Mouse (Mus musculus): Measurements from ENCODE around the gene Gsto1.

Gsto1 gene

DNA sequence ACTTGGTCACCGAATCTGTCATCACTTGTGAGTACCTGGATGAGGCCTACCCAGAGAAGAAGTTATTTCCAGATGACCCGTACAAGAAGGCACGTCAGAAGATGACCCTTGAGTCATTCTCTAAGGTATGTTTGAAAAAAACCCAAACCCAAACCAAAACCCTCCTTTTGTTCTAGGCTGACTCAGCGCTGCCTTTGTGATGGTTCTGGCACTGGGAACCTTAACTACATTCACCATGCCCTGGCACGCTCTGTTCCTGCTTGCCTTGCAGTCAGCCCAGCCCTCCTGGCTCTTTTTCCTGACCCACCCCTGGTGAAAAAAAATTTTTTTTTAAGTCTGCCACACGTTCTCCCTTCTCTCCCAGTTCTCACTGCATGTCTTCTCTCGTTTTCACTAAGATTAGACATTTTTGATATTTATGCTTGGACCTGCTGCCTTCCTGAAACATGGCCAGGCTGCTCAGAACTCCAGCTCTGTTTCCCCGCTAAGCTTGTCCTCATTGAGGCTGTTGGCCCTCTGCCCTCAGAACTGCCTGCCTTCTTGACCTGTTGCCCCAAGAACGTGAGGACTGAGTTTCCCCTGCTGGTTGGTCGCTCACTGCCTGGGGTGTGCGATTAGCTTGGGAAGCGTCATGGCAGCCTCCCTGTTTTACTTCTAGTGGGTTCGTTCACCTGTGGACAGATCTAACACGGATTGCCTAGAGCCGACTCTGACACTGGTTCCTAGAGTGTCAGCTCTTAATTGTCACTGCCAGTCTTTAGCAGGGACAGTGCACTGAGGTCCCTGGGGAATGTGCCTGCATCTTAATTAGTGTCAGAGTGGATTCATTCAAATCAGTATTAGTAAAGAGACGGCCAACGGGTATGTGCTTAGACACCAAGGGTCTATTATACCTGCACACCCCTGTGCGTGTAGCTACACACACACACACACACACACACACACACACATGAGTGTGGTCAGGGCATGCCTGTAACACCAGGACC is 3.5 kb downstream of the Gsto1 start:
- DNase-seq (ENCODE audit: low spot score in 2 of 2): no peak

DNA sequence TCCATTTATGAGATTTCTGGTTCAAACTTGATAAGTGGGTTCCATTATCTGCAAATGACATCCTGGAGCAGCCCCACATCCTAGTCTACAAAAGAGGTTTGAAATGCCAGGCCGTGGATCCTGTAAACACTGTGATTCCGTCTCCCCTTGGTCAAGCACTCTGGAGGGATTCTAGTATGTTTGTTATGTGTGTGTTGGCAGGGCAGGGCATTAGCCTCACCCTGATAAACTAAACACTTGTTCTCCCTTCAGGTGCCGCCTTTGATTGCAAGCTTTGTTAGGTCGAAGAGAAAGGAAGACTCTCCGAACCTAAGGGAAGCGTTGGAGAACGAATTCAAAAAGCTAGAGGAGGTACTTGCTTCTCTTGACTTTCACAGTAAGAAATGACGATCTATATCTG is 4.4 kb downstream of the Gsto1 start:
- no peak for DNase-seq (ENCODE audit: low spot score in 2 of 2)

DNA sequence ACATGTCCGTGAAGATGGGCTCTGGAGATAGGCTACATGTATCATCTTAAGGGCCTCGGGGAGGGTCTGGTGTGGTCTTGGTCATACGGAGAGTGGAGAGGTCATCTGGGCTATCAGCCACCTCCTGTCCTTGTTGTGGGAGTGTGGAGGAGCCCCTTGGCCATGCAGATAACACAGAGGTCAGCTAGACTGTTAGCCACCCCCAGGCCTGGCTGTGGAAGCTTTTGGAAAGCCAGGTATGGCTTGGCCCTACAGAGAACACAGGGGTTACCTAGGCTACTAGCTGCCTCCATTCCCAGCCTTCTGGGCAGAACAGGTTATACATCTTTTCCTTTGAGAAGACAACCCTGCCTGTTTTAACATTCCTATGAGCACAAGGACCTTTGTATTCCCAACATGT is 7.8 kb downstream of the Gsto1 start:
- DNase-seq (ENCODE audit: low spot score in 2 of 2): no peak

DNA sequence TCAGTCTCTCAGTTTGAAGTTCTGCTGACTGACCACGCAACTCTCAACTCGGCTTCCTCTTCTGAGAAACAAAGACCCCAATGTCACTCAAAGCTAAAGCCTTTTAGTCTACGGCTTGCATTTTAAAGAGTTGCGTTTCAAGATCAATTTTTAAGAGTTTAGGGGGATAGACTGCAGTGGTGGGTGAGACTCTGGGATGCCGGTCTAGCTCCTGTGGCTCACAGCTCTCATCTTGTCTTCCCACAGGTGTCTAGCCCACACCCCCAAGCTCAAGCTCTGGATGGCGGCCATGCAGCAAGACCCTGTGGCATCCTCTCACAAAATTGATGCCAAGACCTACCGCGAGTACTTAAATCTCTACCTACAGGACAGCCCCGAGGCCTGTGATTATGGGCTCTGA is 9.3 kb downstream of the Gsto1 start:
- DNase-seq (ENCODE audit: low spot score in 2 of 2): no peak

DNA sequence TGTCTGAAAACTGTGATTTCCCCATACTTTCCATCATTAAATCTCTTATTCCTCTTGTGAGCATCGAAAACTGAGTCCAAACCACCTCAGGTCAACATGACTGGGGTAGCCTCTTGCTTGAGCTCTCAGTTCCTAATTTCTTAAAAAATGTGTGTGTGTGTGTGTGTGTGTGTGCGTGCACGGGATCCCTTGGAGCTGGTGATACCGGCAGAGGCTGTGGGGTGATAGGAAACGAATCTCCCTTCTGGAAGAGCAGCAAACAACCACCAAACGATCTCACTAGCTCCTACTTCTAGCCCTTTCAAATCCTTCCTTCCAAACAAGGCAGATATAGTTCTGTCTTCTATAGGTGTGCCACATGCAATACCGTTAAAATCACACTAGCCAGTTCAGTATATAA is 10.0 kb downstream of the Gsto1 start:
- DNase-seq (ENCODE audit: low spot score in 2 of 2): no peak

DNA sequence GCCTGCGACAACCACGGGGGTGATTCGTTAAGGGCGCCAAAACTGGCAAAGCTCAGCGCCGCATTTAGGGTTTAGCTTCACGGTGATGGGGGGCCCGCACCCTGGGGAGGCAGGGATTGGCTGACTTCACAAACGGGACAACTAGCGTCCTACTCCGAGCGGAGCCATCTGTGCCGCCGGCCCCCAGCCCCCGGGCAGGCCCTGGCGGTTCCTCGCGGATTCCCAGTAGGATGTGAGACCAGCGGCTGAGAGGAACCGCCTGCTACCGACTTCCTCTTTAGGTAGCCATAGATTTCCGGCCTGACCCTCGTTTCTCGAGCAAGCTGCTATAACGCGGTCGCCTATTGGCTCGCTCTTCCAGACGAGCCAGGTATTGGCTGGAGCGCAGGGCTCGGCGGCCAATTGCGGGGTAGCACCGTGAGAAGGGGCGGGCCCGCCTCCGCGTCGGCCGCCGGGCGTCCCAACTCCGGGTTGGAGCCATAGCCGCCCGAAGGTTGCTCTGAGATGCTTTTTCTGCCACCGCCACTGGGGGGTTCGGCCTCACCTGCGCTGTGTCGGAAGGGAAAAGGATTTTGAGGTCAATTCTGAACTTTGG is 10.7 kb downstream of the Gsto1 start, which contains the start of gene Gsto2:
TSS of gene Gsto2 (plus strand) at position 182 of the 595 bp plus-strand sequence.
- peak; percentile 93 to 94 for DNase-seq (ENCODE audit: low spot score in 2 of 2)

DNA sequence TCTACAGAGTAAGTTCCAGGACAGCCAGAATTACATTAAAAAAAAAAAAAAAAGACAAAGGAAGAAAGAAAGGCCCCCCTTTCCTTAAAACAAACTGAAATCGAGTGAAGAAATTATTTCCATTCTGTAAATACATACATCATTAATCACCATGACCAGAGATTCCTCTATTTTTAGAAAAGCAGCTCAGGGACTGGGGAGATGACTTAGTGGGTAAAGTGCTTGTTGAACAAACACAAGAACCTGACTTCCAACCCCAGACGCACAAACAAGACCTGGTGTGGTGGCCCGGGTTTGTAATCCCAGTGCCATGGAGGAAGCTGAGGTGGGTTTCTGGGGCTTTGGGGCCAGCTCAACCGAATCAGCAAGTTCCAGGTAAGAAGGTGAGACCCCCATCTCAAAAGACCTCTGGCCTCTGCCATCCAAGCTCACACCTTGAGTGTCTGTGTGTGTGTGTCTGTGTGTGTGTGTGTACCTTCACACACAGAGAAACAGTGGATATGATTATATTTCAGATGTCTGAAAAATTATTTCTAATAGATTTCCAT is 12.9 kb downstream of the Gsto1 start:
- DNase-seq (ENCODE audit: low spot score in 2 of 2): no peak

DNA sequence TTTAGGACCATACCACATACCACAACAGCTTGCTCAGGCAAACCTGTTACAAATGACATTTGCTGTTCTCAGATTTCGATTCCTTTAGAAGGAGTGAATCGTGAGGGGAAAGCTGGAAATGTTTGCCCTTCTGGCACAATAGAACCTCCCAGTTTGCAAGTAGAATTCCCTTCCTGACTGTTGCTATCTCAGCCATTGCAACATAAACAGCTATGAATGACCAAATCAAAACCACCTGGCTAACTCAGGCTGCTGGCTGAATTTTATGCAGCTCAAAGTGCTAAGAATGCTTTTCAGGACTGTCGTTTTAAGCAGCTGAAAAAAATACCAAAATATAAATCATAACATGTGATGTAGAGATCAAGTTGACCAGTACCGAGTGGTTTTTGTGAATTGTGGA is 14.2 kb downstream of the Gsto1 start:
- no peak for DNase-seq (ENCODE audit: low spot score in 2 of 2)

DNA sequence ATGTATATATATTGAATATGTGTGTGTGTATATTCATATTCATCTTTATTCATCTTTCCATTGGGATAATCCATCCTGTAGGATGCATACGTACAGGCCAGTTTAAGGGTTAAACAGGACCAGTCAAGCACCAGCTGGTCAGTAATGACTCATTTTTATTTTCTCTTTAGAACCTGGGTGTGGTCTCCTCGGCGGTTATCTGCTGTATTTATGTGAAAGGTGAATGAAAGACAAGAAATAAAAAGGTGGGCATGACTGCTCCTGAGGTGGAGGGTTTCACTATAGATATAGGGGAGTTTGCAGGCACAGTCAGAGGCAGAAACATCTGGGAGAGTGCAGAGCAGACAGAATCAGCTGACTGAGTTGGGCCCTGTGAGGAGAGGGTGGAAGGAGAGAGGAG is 14.7 kb downstream of the Gsto1 start:
- no peak for DNase-seq (ENCODE audit: low spot score in 2 of 2)

DNA sequence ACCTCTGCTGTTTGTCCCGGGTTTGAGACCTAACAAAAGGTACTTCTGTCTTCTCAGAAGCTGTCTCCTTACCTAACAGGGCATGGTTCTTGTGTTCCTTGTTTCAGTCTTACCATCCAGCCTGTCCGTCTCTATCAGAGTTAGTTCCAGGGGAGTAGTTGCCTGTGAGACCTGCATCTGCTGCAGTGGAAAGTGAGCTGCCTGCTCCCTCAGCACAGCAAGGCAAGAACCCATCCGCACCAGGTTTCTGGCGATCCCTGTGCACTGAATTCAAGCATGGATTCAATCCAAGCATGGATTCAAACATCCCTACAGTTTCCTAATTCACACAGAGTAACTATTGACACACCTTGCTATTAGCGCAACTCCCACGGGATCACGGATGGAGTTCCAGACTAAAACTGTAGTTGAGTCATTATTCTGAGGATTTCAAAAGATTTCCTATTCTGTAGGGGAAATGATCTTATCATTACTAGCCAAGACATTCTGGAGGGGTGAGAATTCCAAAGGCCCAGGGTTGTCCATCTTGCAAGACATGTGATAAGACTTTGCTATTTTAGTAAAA is 15.4 kb downstream of the Gsto1 start:
- no peak for DNase-seq (ENCODE audit: low spot score in 2 of 2)

DNA sequence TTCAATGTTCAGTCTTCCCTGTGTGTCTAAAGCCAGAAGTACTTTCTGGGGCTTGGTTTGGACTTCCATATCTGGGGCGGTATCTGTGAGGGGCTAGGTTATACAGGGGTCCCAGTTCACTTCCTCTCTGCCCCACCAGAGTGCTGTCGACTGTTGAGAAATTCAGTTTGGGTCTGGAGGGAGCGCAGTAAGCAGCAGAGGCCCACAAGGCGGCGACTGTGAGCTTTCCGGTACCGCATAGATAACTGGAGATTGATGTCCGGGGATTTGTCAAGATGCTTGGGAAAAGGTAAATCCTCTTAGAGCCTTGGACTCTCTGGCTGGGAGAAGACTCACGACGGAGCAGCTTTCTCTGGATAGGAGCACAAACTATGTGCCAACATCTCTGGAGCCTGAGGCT is 16.7 kb downstream of the Gsto1 start:
- no peak for DNase-seq (ENCODE audit: low spot score in 2 of 2)

DNA sequence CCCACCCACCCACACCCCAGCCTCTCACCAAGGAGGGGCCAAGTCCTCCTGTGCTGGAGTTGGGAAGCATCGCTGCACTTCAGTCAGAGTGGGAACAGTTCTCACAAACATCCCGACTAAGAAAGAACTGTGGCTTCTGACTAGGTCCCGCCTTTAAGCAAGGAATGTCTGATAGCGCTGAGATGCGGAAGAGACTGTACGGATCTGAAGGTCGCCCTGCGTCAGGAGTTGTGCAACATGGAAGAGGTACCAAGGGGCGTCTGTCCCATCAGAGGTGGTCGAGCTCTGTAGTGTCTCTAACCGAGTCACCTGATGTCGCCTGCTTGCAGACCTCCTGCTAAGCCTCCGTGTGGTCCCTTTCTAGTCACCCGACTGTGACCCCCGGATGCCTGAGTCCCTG is 21.5 kb downstream of the Gsto1 start:
- DNase-seq (ENCODE audit: low spot score in 2 of 2): no peak

DNA sequence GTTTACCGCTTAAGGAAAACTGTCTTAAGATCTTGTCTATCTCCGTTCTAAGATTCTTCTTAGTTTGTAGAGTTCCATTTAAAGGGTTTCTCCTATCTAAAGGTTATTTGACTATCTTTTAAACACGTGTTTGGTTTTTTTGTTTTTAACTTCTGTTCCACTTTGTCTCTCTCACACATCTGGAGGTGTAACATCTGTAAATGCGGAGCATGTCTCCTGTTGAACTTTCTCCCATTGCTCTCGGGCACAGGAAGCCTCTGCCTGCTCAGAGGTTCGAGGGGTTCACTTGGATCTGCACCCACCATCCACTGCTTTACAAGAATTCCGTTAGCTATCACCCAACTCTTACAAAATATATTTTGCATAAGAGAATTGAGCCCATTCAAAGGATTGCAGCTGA is 26.8 kb downstream of the Gsto1 start:
- no peak for DNase-seq (ENCODE audit: low spot score in 2 of 2)

DNA sequence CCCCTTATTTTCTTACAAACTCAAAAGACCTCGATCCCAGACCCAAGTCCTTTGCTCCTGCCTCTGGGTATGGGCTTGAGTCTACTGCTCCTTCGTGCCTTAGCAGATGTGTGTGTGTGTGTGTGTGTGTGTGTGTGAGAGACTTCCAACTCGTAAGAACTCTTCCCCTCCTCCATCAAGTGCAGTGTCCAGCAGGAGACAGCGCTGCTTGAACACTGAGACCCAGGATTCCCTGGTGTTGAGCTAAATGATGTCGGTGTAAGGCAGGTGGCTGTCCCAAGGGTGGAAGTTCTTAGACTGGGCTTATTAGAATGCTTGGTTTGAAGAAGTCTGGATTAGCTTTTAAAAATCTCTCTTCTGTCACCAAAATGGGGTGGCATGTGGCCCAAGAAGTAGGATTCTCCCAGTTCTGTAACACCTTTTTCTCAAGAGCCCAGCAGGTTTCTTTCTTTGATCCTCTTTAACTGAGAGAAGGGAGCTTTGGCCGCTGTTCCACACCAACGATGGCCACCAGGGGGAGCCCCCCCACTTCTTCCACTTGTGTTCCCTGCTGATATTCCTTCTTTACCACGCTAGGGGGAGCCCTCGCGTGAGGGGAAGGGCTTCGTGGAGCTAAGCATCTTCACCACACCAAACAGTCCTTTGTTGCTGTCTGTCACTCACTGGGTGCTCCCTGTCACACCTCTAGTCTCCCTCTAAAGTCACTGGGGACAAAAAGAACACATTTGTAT is 27.5 kb downstream of the Gsto1 start:
- DNase-seq (ENCODE audit: low spot score in 2 of 2): peak in 1 of 2 experiments; percentile 76

DNA sequence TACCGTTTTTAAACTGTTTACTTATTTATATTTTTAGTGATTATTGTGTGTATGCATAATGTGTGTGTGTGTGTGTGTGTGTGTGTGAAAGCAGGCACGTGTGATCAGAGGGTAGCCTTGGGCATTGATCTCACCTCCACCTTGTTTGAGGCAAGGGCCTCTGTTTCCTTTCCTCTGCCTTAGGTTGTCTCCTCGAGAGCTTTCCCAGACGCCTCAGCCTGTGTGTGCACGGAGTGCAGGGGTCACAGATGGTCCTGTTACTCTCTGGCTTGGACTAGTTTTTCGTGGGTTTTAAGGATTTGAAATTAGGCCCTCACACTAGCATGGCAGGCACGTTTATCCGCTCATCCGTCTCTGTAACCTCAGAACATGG is 28.1 kb downstream of the Gsto1 start:
- no peak for DNase-seq (ENCODE audit: low spot score in 2 of 2)

DNA sequence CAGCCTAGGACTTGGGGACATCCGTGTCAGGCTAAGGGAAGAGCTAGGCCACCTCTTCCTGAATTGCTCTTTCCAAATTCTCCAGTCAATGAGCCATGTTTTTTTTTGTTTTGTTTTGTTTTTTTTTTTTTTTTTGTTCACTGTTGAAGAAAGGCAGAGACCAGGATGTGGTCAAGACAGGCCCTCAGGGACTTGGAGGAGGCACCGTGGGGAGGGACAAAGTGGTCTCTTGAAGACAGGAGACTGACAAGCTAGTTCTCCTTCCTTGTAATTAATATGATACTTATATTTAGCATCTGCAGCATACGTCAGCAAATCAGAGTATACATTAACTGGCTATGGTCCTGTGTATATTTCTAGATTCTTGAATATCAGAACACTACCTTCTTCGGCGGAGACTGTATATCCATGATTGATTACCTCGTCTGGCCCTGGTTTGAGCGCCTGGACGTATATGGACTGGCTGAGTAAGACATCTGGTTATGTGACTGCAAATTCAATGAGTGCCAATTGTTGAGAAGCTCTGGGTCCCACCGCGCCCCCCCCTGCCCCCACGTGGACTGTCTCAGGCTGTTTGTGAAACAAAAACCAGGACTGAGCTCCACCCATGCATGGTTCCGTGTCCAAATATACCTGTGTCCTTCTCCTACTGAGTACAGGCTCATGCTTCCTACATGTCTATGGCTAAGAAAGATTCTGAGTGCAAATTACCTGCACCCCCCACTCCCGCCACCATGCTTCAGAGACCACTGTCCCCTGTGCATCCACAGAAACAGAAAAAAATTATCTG is 29.7 kb downstream of the Gsto1 start:
- DNase-seq (ENCODE audit: low spot score in 2 of 2): no peak

DNA sequence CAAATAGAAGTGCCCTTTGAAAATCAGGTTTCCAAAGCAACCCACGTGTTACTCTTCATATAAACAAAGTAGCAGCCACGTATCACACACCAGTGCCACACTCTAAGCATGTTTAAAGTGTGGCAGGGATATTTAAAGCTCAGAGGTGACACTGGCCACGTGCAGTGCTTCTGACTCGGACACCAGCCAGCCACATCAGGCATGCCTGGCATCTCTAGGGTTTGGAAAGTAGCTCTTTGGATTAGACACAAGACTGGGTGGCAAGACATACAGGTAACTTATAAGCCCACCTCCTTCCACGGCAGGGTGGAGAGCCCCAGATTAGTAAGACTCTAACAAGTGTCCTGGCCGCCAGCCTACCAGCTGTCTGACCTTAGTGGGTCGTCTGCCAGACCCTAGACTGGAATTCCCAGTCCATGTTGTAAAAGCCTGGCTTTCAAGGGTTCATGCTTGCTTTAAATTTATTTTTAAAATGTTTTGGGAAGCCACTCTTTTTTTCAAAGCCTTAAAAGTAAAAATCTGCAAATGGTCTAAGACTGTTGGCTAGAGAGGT is 30.5 kb downstream of the Gsto1 start:
- DNase-seq (ENCODE audit: low spot score in 2 of 2): peak in 1 of 2 experiments; percentile 60

DNA sequence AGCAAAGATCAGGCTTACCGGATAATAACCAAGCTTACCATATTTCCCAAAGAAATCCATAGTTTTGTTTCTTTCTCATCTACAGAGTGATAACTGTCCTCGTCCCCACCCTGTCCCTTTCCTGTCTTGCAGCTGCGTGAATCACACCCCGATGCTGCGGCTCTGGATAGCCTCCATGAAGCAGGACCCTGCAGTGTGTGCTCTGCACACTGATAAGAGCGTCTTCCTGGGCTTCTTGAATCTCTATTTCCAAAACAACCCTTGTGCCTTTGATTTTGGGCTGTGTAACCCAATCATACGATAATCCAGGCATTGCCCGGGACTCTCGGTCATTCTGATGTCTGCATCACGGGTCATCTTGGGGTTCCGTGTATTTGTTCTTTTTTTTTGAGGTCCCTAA is 31.1 kb downstream of the Gsto1 start:
- no peak for DNase-seq (ENCODE audit: low spot score in 2 of 2)

DNA sequence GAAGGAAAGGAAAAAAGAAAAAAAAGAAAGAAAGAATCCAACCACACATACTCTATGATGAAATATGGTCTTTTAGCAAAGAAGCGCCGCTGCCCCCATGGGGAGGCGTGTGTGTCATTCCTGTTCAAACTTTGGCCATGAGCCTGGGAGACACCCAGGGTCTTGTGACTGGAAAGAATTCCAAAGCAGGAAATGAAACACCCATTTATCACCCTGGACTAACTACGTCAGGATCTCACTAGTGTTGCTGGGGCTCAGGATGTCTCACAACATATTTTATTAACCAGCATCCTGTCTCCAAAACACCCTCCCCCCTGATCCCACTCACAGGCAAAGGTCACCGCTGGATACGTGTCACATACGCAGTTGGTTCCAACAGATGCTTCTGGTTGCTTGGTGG is 31.8 kb downstream of the Gsto1 start:
- DNase-seq (ENCODE audit: low spot score in 2 of 2): peak; percentile 72 to 75

DNA sequence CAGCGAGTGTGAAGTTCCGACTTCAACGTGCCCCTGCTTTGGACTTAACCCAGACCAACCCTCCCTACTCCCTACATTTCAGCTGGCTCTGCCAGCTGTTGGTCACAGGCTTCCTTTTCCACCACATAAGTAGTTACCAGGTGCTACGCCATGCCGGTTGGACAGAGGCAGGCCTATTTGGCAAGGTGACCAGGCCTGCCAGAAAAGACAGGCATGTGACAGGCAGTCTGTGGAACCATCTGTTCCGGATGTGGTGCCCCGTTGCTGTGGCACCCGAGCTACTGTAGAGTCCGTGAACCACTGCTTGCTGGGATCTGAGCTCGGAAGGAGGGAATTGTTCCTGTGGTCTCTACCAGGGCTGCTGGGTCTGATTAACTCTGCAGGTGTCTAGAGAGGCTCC is 32.6 kb downstream of the Gsto1 start:
- peak in 1 of 2 experiments; percentile 29 for DNase-seq (ENCODE audit: low spot score in 2 of 2)

DNA sequence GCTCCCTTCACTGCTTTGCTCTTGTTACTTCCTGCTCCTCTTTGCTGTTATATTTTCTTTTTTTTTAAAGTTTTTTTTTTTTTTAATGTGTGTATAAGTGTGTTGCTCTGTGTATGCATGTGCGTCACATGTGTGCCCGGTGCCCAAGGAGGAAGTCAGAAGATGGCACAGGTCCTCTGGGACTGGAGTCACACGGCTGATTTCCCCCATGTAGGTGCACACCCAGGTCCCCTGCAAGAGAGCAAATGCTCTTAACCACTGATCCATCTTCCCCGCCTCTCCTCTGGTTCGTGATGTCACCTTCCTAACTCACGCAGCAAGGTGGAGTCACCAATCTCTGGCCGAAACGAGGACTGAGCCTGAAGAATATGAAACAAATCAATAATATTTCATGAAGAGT is 33.3 kb downstream of the Gsto1 start:
- DNase-seq (ENCODE audit: low spot score in 2 of 2): no peak

Data from heart, adult 9 months (tissue).